Mouse (Mus musculus) megakaryocyte, embryonic 14.5 days (primary cell): ENCODE results near the gene Zfp385a.

Experiments used
- FLI1 ChIP-seq: IDR thresholded peaks from 2 replicates; pipeline ENCODE4 v1.6.1; 2012; ENCODE audit warnings: low read length, inconsistent platforms, mixed read lengths
- GATA1 ChIP-seq: IDR thresholded peaks from 3 replicates; pipeline ENCODE4 v1.6.1; 2012; ENCODE audit warnings: mixed read lengths, low read length, inconsistent platforms, borderline replicate concordance

DNA sequence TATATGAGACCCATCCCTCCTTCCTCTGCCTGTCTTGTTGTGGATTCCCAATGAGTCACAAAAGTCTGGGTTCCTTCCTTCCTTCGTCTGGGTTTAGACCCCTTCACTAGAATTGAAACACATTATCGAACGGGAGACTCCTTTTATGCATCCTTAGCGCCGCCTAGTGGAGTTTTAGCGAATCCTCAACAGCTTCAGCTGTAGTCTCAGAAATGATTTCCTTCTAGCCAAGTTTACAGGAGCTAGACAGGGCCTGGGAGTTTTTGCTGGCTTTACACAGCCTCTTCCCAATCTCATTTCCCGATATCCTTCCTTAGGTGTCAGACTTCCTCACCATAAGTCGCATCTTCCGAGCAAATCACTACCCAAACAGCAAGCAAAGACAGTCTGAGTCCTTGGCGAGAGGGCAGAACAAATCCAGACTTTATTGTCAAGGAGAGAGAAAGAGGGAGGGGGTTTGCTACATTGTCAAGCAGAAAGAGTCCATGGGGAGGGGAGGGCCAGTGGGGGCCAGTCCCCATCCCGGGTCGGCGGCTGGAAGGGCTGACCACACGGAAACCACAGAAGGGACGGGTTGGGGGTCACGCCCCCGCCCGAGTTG lies 26.3 kb downstream of the Zfp385a start:
- TF ChIP-seq GATA1 (no peak), FLI1 (no peak)
